22 mouse cellular contexts compared by ENCODE assay signal in the genomic region with DNA sequence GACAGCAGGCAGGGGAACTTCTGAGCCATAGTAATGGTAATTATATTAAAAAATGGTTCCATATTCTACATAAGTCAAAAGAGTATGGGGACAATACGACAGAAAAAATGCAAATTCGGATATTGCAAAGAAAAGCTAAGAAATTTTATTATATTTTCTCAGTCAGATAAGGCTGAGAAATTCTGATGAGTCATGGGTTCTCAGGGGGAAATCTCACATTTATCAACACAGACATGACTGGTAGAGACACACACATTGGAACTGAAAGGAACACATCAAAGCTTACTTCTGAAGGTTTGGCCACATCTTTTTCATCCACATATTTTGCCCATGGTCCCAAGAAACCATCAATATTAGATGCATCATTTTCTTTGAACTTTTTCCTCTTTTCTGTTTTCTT. TPM values are rescaled to one million over a fixed set of nuclear protein-coding genes. Genes with fewer than 3 reads are reported as not detected.
"Had no signal": no experiment of that assay in that cellular context is flagged by ENCODE, and none has a peak within 500 bp of the region (broad histone marks: within the 10 kb centered on the region; RNA-seq: fewer than 3 reads in every experiment).

No protein-coding gene starts in this region.

- DNase-seq: lung, embryonic 14.5 days; lung, postnatal 14 days; lung, postnatal 4 days; midbrain, embryonic 14.5 days; retina, postnatal 1 day; right cerebral cortex, adult 18-20 months; right cerebral cortex, postnatal 25 days; right cerebral cortex, postnatal 4 days; spleen, adult 18-20 months; thymus, adult 2 months; thymus, postnatal 25 days; thymus, postnatal 4 days had no signal

- H3K27me3 ChIP-seq: midbrain, embryonic 12.5 days; neural tube, embryonic 13.5 days; neural tube, embryonic 15.5 days; stomach, embryonic 15.5 days had no signal

- H3K4me3 ChIP-seq: midbrain, embryonic 10.5 days; midbrain, embryonic 12.5 days; myocyte; neural tube, embryonic 13.5 days; neural tube, embryonic 15.5 days; stomach, embryonic 15.5 days had no signal

- ATAC-seq: midbrain, embryonic 16.5 days had no signal

- H3K9me3 ChIP-seq: midbrain, embryonic 10.5 days; midbrain, embryonic 12.5 days; neural tube, embryonic 13.5 days; neural tube, embryonic 15.5 days; stomach, embryonic 15.5 days had no signal

- H3K27ac ChIP-seq: midbrain, embryonic 10.5 days; midbrain, embryonic 12.5 days; neural tube, embryonic 13.5 days; neural tube, embryonic 15.5 days; stomach, embryonic 15.5 days; stomach, postnatal 0 days had no signal

- H3K4me1 ChIP-seq: midbrain, embryonic 10.5 days; midbrain, embryonic 12.5 days; neural tube, embryonic 13.5 days; stomach, embryonic 15.5 days had no signal

RNA-seq across cellular contexts. Expression of a gene that starts 32.6 kb away (rescaled TPM):
- total RNA-seq: megakaryocyte, adult 5-6 weeks; megakaryocyte-erythroid progenitor cell, adult 5-6 weeks had no signal
